Mouse (Mus musculus): ENCODE data around the gene D430041D05Rik. TPM values are rescaled to one million over a fixed set of nuclear protein-coding genes. Genes with fewer than 3 reads are reported as not detected.
A peak's percentile ranks its signal among the peaks of the same experiment; 100 is the strongest.

D430041D05Rik gene
- polyA plus RNA-seq, 1 experiment from 2014 or later = 0.05 TPM

DNA sequence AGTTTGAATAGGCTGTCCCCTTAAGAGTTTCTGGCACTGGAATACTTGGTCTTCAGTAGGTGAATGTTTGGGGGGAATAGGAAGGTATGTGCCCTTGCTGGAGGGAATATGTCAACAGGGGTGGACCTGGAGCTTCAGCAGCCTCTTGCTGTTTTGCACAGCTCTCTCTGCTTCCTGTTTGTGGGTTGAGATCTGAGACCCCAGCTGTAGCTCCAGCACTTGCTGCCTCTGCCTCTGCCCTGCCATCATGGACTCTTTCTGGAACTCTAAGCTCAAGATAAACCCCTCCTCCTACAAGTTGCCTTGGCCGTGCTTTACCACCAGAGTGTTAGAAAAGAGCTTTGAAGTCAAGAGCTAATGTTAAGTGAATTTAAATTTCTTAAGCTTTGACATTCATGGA lies 35.2 kb upstream of the D430041D05Rik start:
- H3K9ac ChIP-seq (ENCODE audit: low read length) = no peak overlapping the region
- ATAC-seq (ENCODE audit: insufficient number of reproducible peaks, insufficient read depth, low FRiP score, low read depth) = no peak
- no peaks in the 10 kb centered on the region for H3K9me3 ChIP-seq (ENCODE audit: control insufficient read depth, low read length)
- 41% methylated on average over 1 of the region's 1 CpGs for WGBS
- peak overlapping the region; percentile 52 to 66; a peak in 3 of 4 replicates for H3K27ac ChIP-seq (replicated peaks in 1 of 2; ENCODE audit: control insufficient read depth in 1 of 2, insufficient read depth in 1 of 2, low read depth in 2 of 2, low read length in 2 of 2)
- peaks cover 3 to 48% of the 10 kb centered on the region in 2 experiments for H3K4me1 ChIP-seq (ENCODE audit: control insufficient read depth in 2 of 2, insufficient read depth in 2 of 2, low read length in 2 of 2)
- H3K27me3 ChIP-seq (ENCODE audit: control insufficient read depth, insufficient read depth, low read length) = no peaks in the 10 kb centered on the region
- H3K4me3 ChIP-seq (ENCODE audit: control insufficient read depth in 1 of 2, insufficient read depth in 1 of 2, low read depth in 1 of 2, low read length in 2 of 2) = no peak overlapping the region
- no peak overlapping the region for H3K4me2 ChIP-seq (ENCODE audit: low read length)
- peaks cover 44% of the 10 kb centered on the region for H3K36me3 ChIP-seq (ENCODE audit: control insufficient read depth, insufficient read depth, low read length)

- Histone ChIP-seq H3K9me3 (ENCODE audit: control insufficient read depth, low read length) (no peaks in the 10 kb centered on the region), H3K4me3 (ENCODE audit: control insufficient read depth in 1 of 2, insufficient read depth in 1 of 2, low read depth in 1 of 2, low read length in 2 of 2) (no peak overlapping the region), H3K9ac (ENCODE audit: low read length) (no peak overlapping the region), H3K27ac (replicated peaks in 1 of 2; ENCODE audit: control insufficient read depth in 1 of 2, insufficient read depth in 1 of 2, low read depth in 2 of 2, low read length in 2 of 2) (no peak overlapping the region; a peak in 1 of 4 replicates), H3K27me3 (ENCODE audit: control insufficient read depth, insufficient read depth, low read length) (no peaks in the 10 kb centered on the region), H3K36me3 (ENCODE audit: control insufficient read depth, insufficient read depth, low read length) (peaks cover 57% of the 10 kb centered on the region), H3K4me1 (ENCODE audit: control insufficient read depth in 2 of 2, insufficient read depth in 2 of 2, low read length in 2 of 2) (peaks cover 3 to 37% of the 10 kb centered on the region in 2 experiments), H3K4me2 (ENCODE audit: low read length) (no peak overlapping the region)
- 18% methylated on average over 2 of the region's 2 CpGs for WGBS
- 0 out of 2 replicates have a peak, but pooled peaks have one; percentile 32 for ATAC-seq (ENCODE audit: insufficient number of reproducible peaks, insufficient read depth, low FRiP score, low read depth)
Measured at GRCm38 (mm10) chr2:104444776-104445175, 34.0 kb upstream of the D430041D05Rik start.

- Histone ChIP-seq H3K27ac (replicated peaks in 1 of 2; ENCODE audit: control insufficient read depth in 1 of 2, insufficient read depth in 1 of 2, low read depth in 2 of 2, low read length in 2 of 2) (no peak overlapping the region), H3K4me3 (ENCODE audit: control insufficient read depth in 1 of 2, insufficient read depth in 1 of 2, low read depth in 1 of 2, low read length in 2 of 2) (no peak overlapping the region), H3K4me2 (ENCODE audit: low read length) (no peak overlapping the region), H3K9ac (ENCODE audit: low read length) (no peak overlapping the region), H3K4me1 (ENCODE audit: control insufficient read depth in 2 of 2, insufficient read depth in 2 of 2, low read length in 2 of 2) (peaks cover 0 to 16% of the 10 kb centered on the region in 2 experiments; a peak in 3 of 4 replicates), H3K27me3 (ENCODE audit: control insufficient read depth, insufficient read depth, low read length) (no peaks in the 10 kb centered on the region), H3K36me3 (ENCODE audit: control insufficient read depth, insufficient read depth, low read length) (peaks cover 78% of the 10 kb centered on the region), H3K9me3 (ENCODE audit: control insufficient read depth, low read length) (no peaks in the 10 kb centered on the region)
- no peak for ATAC-seq (ENCODE audit: insufficient number of reproducible peaks, insufficient read depth, low FRiP score, low read depth)
- 62% methylated on average over 4 of the region's 4 CpGs for WGBS
Measured at GRCm38 (mm10) chr2:104442341-104442740, 31.5 kb upstream of the D430041D05Rik start.

DNA sequence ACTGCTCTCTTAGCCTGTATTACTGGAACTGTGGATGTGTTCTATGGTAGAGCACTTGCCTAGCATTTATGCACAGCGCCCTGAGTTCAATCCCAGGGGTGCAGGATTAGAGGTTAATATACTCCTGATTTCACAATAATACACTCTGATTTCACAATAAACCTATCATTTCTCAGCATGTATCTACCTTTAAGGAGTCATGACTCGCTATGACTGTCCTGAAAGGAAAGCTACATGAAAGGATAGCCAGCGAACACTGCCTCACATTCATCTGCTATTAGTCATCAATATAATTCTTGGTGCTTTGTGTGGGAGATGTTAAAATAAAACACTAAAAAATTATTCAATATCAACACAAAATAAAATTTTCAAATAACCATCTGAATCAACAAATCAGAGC lies 25.4 kb upstream of the D430041D05Rik start:
- H3K4me2 ChIP-seq (ENCODE audit: low read length) = no peak overlapping the region
- ATAC-seq (ENCODE audit: insufficient number of reproducible peaks, insufficient read depth, low FRiP score, low read depth) = no peak
- H3K9ac ChIP-seq (ENCODE audit: low read length) = no peak overlapping the region
- H3K27me3 ChIP-seq (ENCODE audit: control insufficient read depth, insufficient read depth, low read length) = no peaks in the 10 kb centered on the region
- H3K4me3 ChIP-seq (ENCODE audit: control insufficient read depth in 1 of 2, insufficient read depth in 1 of 2, low read depth in 1 of 2, low read length in 2 of 2) = no peak overlapping the region
- H3K9me3 ChIP-seq (ENCODE audit: control insufficient read depth, low read length) = no peaks in the 10 kb centered on the region
- H3K36me3 ChIP-seq (ENCODE audit: control insufficient read depth, insufficient read depth, low read length) = peaks cover 94% of the 10 kb centered on the region
- H3K27ac ChIP-seq (replicated peaks in 1 of 2; ENCODE audit: control insufficient read depth in 1 of 2, insufficient read depth in 1 of 2, low read depth in 2 of 2, low read length in 2 of 2) = no peak overlapping the region
- WGBS = 92% methylated on average over 3 of the region's 3 CpGs
- H3K4me1 ChIP-seq (ENCODE audit: control insufficient read depth in 2 of 2, insufficient read depth in 2 of 2, low read length in 2 of 2) = no peaks in the 10 kb centered on the region

- no peak overlapping the region for H3K9ac ChIP-seq (ENCODE audit: low read length)
- H3K27me3 ChIP-seq (ENCODE audit: control insufficient read depth, insufficient read depth, low read length) = no peaks in the 10 kb centered on the region
- no peaks in the 10 kb centered on the region for H3K9me3 ChIP-seq (ENCODE audit: control insufficient read depth, low read length)
- 89% methylated on average over 6 of the region's 6 CpGs for WGBS
- H3K36me3 ChIP-seq (ENCODE audit: control insufficient read depth, insufficient read depth, low read length) = peaks cover 91% of the 10 kb centered on the region
- no peak overlapping the region for H3K4me3 ChIP-seq (ENCODE audit: control insufficient read depth in 1 of 2, insufficient read depth in 1 of 2, low read depth in 1 of 2, low read length in 2 of 2)
- no peak for ATAC-seq (ENCODE audit: insufficient number of reproducible peaks, insufficient read depth, low FRiP score, low read depth)
- no peak overlapping the region; a peak in 1 of 4 replicates for H3K27ac ChIP-seq (replicated peaks in 1 of 2; ENCODE audit: control insufficient read depth in 1 of 2, insufficient read depth in 1 of 2, low read depth in 2 of 2, low read length in 2 of 2)
- peaks cover 0 to 3% of the 10 kb centered on the region in 2 experiments; a peak in 1 of 4 replicates for H3K4me1 ChIP-seq (ENCODE audit: control insufficient read depth in 2 of 2, insufficient read depth in 2 of 2, low read length in 2 of 2)
- no peak overlapping the region for H3K4me2 ChIP-seq (ENCODE audit: low read length)
Measured at GRCm38 (mm10) chr2:104431067-104431466, 20.3 kb upstream of the D430041D05Rik start.

DNA sequence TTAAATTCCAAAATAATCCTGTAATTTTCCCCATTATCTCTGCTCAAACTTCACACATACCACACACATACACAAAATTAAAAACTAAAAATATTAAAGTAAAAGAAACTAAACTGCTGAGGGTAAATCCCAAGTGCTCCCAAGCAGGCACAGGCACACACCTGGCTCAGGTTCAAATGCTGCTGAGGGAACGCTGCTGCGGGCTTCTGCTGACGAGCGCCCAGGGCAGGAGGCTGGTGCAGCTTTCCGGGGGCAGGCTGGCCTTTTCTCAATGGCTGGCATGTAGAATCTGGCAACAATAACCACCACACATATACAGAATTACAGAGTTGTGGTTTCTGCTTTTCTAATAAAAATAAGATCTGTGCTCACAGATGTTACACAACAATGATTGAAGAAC lies 19.8 kb upstream of the D430041D05Rik start:
- peaks cover 91% of the 10 kb centered on the region for H3K36me3 ChIP-seq (ENCODE audit: control insufficient read depth, insufficient read depth, low read length)
- H3K27ac ChIP-seq (replicated peaks in 1 of 2; ENCODE audit: control insufficient read depth in 1 of 2, insufficient read depth in 1 of 2, low read depth in 2 of 2, low read length in 2 of 2) = no peak overlapping the region
- WGBS = 89% methylated on average over 5 of the region's 5 CpGs

GRCm38 (mm10) chr2:104426112-104426511 lies 15.3 kb upstream of the D430041D05Rik start:
- Histone ChIP-seq H3K9me3 (ENCODE audit: control insufficient read depth, low read length) (no peaks in the 10 kb centered on the region), H3K9ac (ENCODE audit: low read length) (no peak overlapping the region), H3K4me1 (ENCODE audit: control insufficient read depth in 2 of 2, insufficient read depth in 2 of 2, low read length in 2 of 2) (peaks cover 0 to 5% of the 10 kb centered on the region in 2 experiments; a peak in 1 of 4 replicates), H3K27me3 (ENCODE audit: control insufficient read depth, insufficient read depth, low read length) (no peaks in the 10 kb centered on the region), H3K4me2 (ENCODE audit: low read length) (no peak overlapping the region), H3K36me3 (ENCODE audit: control insufficient read depth, insufficient read depth, low read length) (peaks cover 67% of the 10 kb centered on the region), H3K27ac (replicated peaks in 1 of 2; ENCODE audit: control insufficient read depth in 1 of 2, insufficient read depth in 1 of 2, low read depth in 2 of 2, low read length in 2 of 2) (no peak overlapping the region), H3K4me3 (ENCODE audit: control insufficient read depth in 1 of 2, insufficient read depth in 1 of 2, low read depth in 1 of 2, low read length in 2 of 2) (no peak overlapping the region)
- 55% methylated on average over 3 of the region's 3 CpGs for WGBS
- no peak for ATAC-seq (ENCODE audit: insufficient number of reproducible peaks, insufficient read depth, low FRiP score, low read depth)

More for the DNA sequence above, 19.8 kb upstream of the D430041D05Rik start:
- ATAC-seq (ENCODE audit: insufficient number of reproducible peaks, insufficient read depth, low FRiP score, low read depth) = no peak
- no peaks in the 10 kb centered on the region for H3K27me3 ChIP-seq (ENCODE audit: control insufficient read depth, insufficient read depth, low read length)
- H3K4me2 ChIP-seq (ENCODE audit: low read length) = no peak overlapping the region
- no peaks in the 10 kb centered on the region for H3K9me3 ChIP-seq (ENCODE audit: control insufficient read depth, low read length)
- no peak overlapping the region for H3K9ac ChIP-seq (ENCODE audit: low read length)
- H3K4me1 ChIP-seq (ENCODE audit: control insufficient read depth in 2 of 2, insufficient read depth in 2 of 2, low read length in 2 of 2) = peaks cover 0 to 5% of the 10 kb centered on the region in 2 experiments; a peak in 1 of 4 replicates
- no peak overlapping the region for H3K4me3 ChIP-seq (ENCODE audit: control insufficient read depth in 1 of 2, insufficient read depth in 1 of 2, low read depth in 1 of 2, low read length in 2 of 2)

GRCm38 (mm10) chr2:104422230-104422629 lies 11.4 kb upstream of the D430041D05Rik start:
- WGBS = 9% methylated on average over 1 of the region's 1 CpGs
- H3K36me3 ChIP-seq (ENCODE audit: control insufficient read depth, insufficient read depth, low read length) = peaks cover 31% of the 10 kb centered on the region
- no peak overlapping the region for H3K4me3 ChIP-seq (ENCODE audit: control insufficient read depth in 1 of 2, insufficient read depth in 1 of 2, low read depth in 1 of 2, low read length in 2 of 2)
- H3K9me3 ChIP-seq (ENCODE audit: control insufficient read depth, low read length) = no peaks in the 10 kb centered on the region
- H3K4me2 ChIP-seq (ENCODE audit: low read length) = no peak overlapping the region
- no peaks in the 10 kb centered on the region for H3K27me3 ChIP-seq (ENCODE audit: control insufficient read depth, insufficient read depth, low read length)
- H3K27ac ChIP-seq (replicated peaks in 1 of 2; ENCODE audit: control insufficient read depth in 1 of 2, insufficient read depth in 1 of 2, low read depth in 2 of 2, low read length in 2 of 2) = no peak overlapping the region
- peaks cover 0 to 5% of the 10 kb centered on the region in 2 experiments; a peak in 1 of 4 replicates for H3K4me1 ChIP-seq (ENCODE audit: control insufficient read depth in 2 of 2, insufficient read depth in 2 of 2, low read length in 2 of 2)
- ATAC-seq (ENCODE audit: insufficient number of reproducible peaks, insufficient read depth, low FRiP score, low read depth) = no peak
- no peak overlapping the region for H3K9ac ChIP-seq (ENCODE audit: low read length)

All from heart, embryonic 14.5 days (tissue).